Mouse (Mus musculus): ENCODE data around the gene Fancl. TPM values are rescaled to one million over a fixed set of nuclear protein-coding genes. Genes with fewer than 3 reads are reported as not detected.
"Not testable (repeated sequence)": the region's sequence is repeated elsewhere in the genome, so short reads cannot be mapped to it uniquely, and the experiment has no call there.

Fancl gene
- polyA plus RNA-seq (2015; fragmentation: Nextera tagmentation; extraction: Ambion mirVana) = 31.3 and 35.6 TPM in 2 replicates

DNA sequence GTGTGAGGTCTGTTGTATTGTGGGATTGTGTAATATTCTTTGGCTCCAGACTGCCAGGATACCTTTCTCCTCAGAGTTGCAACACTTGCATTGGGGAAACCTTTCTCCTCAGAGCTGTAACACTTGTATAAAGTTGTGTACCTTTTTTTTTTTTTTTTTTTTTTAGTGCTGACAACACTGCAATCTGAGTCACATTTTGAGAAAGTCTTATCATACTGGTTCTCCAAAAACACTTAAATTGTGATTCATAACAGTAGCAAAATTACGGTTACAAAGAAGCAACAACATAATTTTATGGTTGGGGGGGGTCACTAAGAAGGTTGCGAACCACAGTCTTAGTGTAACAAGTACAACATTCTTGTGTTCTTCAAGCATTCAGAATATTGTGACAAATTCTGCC lies at the start of gene Fancl:
TSS of gene Fancl (plus strand) at position 165 of the 400 bp plus-strand sequence.
- ATAC-seq (ENCODE audit: low FRiP score, low read depth) = no peak
- H3K27ac ChIP-seq = peak within 1 kb of the TSS; percentile 93; the same call in 1 of the 2 replicates
- WGBS = 97% methylated on average over 2 of the region's 2 CpGs

DNA sequence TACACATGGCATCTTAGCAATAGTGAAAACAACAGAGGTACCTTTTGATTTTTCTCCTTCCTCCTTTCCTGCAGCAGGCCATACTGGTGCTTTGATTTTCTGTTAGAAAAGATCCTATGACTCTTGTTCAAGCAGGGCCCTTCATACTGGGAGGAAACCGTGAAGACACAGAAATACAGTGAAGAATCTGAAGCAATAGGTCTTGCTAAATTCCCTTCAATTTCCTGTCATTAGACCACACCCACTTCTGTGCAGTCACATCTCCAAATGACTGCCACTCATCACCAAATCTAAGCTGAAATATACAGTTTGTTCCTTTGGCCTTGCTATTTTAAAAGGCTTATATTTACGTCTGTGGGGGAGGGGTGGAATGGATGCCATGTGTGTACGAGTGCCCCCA lies 49.1 kb upstream of the Fancl start:
- 42% methylated on average over 3 of the region's 3 CpGs for WGBS
- no peak overlapping the region for H3K4me2 ChIP-seq (replicated peaks)

More for the DNA sequence above, at the start of gene Fancl:
- Histone ChIP-seq H3K4me1 (0 out of 2 replicates have a peak, but pooled peaks cover 2% of the 10 kb centered on the region), H3K27me3 (no peaks in the 10 kb centered on the region), H3K36me3 (no peaks in the 10 kb centered on the region), H3K4me3 (peak within 1 kb of the TSS; percentile 66), H3K9ac (peak within 1 kb of the TSS; percentile 85), H3K4me2 (replicated peaks) (peak within 1 kb of the TSS; percentile 64), H3K9me3 (0 out of 2 replicates have a peak, but pooled peaks cover 2% of the 10 kb centered on the region)

DNA sequence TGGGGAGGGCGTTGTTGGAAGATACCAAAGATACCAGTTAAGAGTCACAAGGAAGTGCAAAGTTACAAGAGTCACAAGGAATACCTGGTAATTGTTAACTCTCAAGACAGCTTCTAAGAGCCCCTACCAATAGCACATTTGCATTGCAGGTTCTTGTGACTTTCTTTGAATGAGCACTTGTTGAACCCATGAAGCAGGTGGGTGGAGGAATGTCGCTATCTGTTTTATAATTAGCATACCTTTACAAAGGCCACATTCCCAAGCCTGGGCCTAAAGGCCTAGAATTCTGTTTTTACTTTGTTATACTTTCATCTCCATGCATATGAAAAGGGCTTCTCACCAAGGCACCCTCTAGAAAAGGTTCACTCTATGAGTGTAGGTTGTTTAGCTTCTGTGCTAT lies 15.8 kb upstream of the Fancl start:
- H3K27me3 ChIP-seq; H3K4me1 ChIP-seq; H3K27ac ChIP-seq; H3K4me2 ChIP-seq (replicated peaks); H3K9ac ChIP-seq; ATAC-seq (ENCODE audit: low FRiP score, low read depth); H3K36me3 ChIP-seq; H3K4me3 ChIP-seq; H3K9me3 ChIP-seq: not testable (repeated sequence)
- WGBS = 70% methylated on average over 2 of the region's 2 CpGs

More for the DNA sequence above, 49.1 kb upstream of the Fancl start:
- no peak overlapping the region for H3K27ac ChIP-seq
- H3K9me3 ChIP-seq = no peaks in the 10 kb centered on the region
- H3K9ac ChIP-seq = no peak overlapping the region
- H3K27me3 ChIP-seq = no peaks in the 10 kb centered on the region
- H3K36me3 ChIP-seq = no peaks in the 10 kb centered on the region
- H3K4me1 ChIP-seq = no peaks in the 10 kb centered on the region
- ATAC-seq (ENCODE audit: low FRiP score, low read depth) = no peak
- H3K4me3 ChIP-seq = no peak overlapping the region

DNA sequence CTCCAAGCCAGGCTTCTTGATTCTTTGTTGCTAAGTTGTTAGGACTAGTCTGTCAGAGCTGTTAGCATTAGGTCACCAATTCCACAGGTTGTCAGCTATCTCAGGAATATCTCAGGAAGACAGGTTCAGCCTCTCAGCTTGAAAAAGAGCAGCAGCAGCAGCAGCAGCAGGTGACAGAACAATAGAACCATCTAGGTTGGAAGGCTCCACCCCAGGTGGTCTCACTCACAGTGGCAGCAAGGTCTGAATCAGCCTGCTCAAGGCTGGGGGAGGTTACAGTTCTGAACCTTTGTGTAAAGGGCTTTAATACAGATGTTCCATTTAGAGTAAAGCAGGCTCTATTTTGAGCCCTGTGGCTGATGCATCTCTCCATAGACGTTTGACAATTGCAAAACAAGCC lies 14.0 kb upstream of the Fancl start:
- not testable (repeated sequence) for H3K4me2 ChIP-seq (replicated peaks); H3K9ac ChIP-seq; H3K36me3 ChIP-seq; ATAC-seq (ENCODE audit: low FRiP score, low read depth); H3K4me1 ChIP-seq; H3K27me3 ChIP-seq; H3K27ac ChIP-seq; H3K4me3 ChIP-seq; H3K9me3 ChIP-seq
- 23% methylated on average over 1 of the region's 1 CpGs for WGBS

DNA sequence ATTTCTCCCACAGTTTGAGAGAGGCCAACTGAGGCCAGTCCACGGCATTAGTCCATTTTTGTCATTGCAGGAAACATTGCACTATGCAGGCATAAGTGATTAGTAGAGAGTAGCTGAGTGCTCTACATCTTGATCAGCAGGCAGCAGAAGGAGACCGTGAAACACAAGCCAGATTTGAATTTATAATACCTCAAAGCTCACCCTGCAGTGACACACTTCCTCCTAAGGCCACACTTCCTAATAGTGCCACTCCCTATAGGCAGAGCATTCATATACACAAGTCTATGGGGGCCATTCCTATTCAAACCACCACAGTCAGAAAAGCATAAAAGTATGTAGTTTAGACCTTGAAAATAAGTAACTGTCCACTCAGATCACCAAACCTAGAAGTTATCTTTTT lies 11.8 kb upstream of the Fancl start:
- no peaks in the 10 kb centered on the region for H3K4me1 ChIP-seq

DNA sequence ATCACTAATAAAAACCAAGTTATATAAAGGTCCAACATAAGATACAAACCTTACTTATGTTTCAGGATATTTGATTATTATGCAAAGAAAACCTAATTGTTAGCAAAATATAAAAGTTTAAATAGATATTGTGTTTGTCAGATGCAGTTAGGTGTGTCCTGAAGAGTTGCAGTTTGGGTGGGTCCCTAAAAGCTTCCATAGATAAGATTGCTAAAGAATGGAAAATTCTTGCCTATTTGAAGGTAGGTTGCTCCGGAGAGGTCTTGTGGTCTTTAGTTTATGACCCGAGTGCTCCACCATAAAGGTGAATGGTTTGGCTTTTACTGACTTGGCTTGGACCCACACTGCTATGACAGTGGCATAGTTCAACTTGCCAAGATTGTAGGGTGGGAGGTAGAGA lies 7.9 kb upstream of the Fancl start:
- Histone ChIP-seq H3K9ac (no peak overlapping the region), H3K36me3 (no peaks in the 10 kb centered on the region), H3K27ac (no peak overlapping the region), H3K27me3 (no peaks in the 10 kb centered on the region), H3K4me2 (replicated peaks) (no peak overlapping the region), H3K4me1 (no peaks in the 10 kb centered on the region), H3K9me3 (no peaks in the 10 kb centered on the region), H3K4me3 (no peak overlapping the region)
- 79% methylated on average over 2 of the region's 2 CpGs for WGBS
- no peak for ATAC-seq (ENCODE audit: low FRiP score, low read depth)

More for the DNA sequence above, 11.8 kb upstream of the Fancl start:
- no peak overlapping the region for H3K4me3 ChIP-seq
- no peaks in the 10 kb centered on the region for H3K36me3 ChIP-seq
- ATAC-seq (ENCODE audit: low FRiP score, low read depth) = no peak
- no peaks in the 10 kb centered on the region for H3K9me3 ChIP-seq
- H3K4me2 ChIP-seq (replicated peaks) = no peak overlapping the region
- H3K27ac ChIP-seq = no peak overlapping the region
- H3K9ac ChIP-seq = no peak overlapping the region
- 90% methylated on average over 2 of the region's 2 CpGs for WGBS
- no peaks in the 10 kb centered on the region for H3K27me3 ChIP-seq

DNA sequence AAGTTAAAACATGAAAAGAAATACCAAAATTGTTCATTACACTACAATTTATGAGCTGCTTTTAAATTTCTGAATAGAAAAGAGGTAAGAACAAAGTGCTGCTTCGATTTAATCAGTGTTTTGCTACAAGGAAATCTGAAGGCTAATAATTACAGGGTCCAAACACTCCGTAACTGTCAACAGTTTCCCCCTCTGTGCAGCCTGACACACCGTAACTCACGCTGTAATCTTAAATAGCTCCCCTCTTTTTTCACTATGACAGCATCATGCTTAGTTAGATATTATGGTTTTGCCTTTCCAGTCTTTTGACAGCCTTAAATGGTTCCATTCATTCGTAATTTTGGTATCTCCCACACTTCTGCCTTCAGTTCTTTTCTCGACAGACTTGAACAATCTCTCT lies 4.4 kb upstream of the Fancl start:
- H3K4me2 ChIP-seq (replicated peaks) = no peak overlapping the region
- H3K36me3 ChIP-seq = no peaks in the 10 kb centered on the region
- no peaks in the 10 kb centered on the region for H3K27me3 ChIP-seq
- H3K9ac ChIP-seq = no peak overlapping the region
- ATAC-seq (ENCODE audit: low FRiP score, low read depth) = no peak
- 0 out of 2 replicates have a peak, but pooled peaks cover 2% of the 10 kb centered on the region for H3K9me3 ChIP-seq
- H3K4me3 ChIP-seq = no peak overlapping the region
- WGBS = 48% methylated on average over 6 of the region's 6 CpGs
- no peaks in the 10 kb centered on the region for H3K4me1 ChIP-seq
- H3K27ac ChIP-seq = no peak overlapping the region

DNA sequence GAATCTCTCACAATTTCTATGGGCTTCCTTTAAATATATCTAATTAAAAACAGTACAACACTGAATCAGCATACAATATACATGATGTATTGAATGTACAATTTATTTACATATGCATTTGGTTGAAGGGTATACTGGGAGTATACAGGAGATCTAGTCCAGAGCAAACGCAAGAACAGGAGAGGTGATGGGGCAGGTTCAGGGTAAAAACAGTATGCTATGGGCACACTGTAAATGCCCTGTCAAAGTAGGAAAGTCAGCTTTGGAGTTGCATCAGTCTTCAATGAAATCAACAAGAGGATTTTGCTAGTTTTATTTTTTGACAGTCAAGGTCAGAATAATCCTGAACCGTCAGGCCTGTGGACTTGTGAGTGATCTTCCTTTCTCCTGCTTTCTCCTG lies 743 bp downstream of the Fancl start:
- peak; percentile 5; the same call in 1 of the 2 replicates for ATAC-seq (ENCODE audit: low FRiP score, low read depth)
- H3K36me3 ChIP-seq = no peaks in the 10 kb centered on the region
- H3K4me1 ChIP-seq = 0 out of 2 replicates have a peak, but pooled peaks cover 2% of the 10 kb centered on the region
- peak overlapping the region; percentile 85 for H3K9ac ChIP-seq
- 0 out of 2 replicates have a peak, but pooled peaks cover 2% of the 10 kb centered on the region for H3K9me3 ChIP-seq
- WGBS = 63% methylated on average over 2 of the region's 2 CpGs
- peak overlapping the region; percentile 93; the same call in 1 of the 2 replicates for H3K27ac ChIP-seq
- peak overlapping the region; percentile 64 for H3K4me2 ChIP-seq (replicated peaks)
- H3K4me3 ChIP-seq = peak overlapping the region; percentile 66
- H3K27me3 ChIP-seq = no peaks in the 10 kb centered on the region

DNA sequence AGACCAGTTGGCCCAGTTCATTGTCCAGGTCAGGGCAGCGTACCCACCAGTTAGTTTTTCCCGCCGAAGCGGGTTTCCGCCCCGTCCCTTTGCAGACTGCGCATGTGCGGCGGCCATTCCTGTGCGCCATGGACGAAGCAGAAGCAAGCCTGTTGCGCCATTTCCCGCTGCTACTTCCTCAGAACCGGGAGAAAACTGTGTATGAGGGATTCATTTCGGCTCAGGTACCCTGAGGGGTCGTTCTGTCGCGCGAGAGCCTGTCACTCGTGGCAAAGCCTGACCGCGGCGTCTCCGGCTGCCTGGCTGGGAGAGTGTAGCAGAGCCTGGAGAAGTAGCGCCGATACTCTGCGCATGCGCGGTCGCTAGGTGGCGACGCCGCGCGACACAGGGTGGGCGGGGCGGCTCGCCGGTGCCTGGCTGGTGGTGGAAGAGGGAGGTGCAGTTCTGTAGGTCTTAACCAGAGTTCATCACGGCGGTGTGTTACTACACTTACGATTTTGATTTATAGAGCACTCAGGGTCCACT lies 1.2 kb downstream of the Fancl start:
- Histone ChIP-seq H3K36me3 (no peaks in the 10 kb centered on the region), H3K27me3 (no peaks in the 10 kb centered on the region), H3K4me1 (0 out of 2 replicates have a peak, but pooled peaks cover 2% of the 10 kb centered on the region), H3K9me3 (0 out of 2 replicates have a peak, but pooled peaks cover 2% of the 10 kb centered on the region), H3K4me3 (peak overlapping the region; percentile 66), H3K27ac (peak overlapping the region; percentile 93), H3K9ac (peak overlapping the region; percentile 85), H3K4me2 (replicated peaks) (peak overlapping the region; percentile 64)
- 1% methylated on average over 42 of the region's 42 CpGs for WGBS
- ATAC-seq (ENCODE audit: low FRiP score, low read depth) = peak; percentile 100

DNA sequence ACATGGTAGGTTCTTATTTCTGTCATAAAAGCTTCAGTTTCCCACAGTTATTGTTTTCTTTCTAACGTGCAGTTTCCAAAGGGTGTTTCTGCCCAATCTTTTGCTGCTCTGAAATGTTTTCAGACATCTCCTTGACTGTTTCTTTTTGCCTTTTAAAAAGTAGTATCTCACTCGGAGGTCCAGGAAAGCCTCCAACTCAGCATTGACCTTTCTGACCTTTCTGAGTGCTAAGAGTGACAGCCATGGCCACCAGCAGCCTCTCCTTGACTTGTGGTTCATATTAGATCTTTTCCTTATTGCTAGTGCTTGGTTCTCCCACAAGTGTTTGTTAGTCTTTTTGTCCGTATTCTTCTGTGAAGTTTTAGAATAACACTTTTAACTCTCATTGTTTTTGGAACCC lies 9.6 kb downstream of the Fancl start:
- Histone ChIP-seq H3K4me1 (no peaks in the 10 kb centered on the region), H3K27me3 (no peaks in the 10 kb centered on the region), H3K9ac (no peak overlapping the region), H3K36me3 (0 out of 2 replicates have a peak, but pooled peaks cover 2% of the 10 kb centered on the region), H3K27ac (no peak overlapping the region), H3K9me3 (no peaks in the 10 kb centered on the region), H3K4me3 (no peak overlapping the region), H3K4me2 (replicated peaks) (no peak overlapping the region)
- ATAC-seq (ENCODE audit: low FRiP score, low read depth) = no peak
- WGBS = 46% methylated on average over 3 of the region's 3 CpGs

DNA sequence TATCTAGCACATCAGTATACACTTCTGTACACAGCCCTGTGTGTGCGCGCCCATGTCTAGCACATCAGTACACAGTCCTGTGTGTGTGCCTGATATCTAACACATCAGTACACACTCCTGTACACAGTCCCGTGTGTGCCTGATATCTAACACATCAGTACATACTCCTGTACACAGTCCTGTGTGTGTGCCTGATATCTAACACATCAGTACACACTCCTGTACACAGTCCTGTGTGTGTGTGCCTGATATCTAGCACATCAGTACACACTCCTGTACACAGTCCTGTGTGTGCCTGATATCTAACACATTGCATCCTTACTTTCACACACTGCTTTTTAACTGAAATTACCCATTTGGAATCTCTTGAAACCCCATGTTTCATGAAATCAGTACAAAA lies 27.0 kb downstream of the Fancl start:
- Histone ChIP-seq H3K9me3 (no peaks in the 10 kb centered on the region), H3K27me3 (no peaks in the 10 kb centered on the region), H3K36me3 (peaks cover 23% of the 10 kb centered on the region), H3K9ac (no peak overlapping the region), H3K4me3 (no peak overlapping the region), H3K27ac (no peak overlapping the region), H3K4me1 (no peaks in the 10 kb centered on the region), H3K4me2 (replicated peaks) (no peak overlapping the region)
- WGBS = 91% methylated on average over 3 of the region's 3 CpGs
- ATAC-seq (ENCODE audit: low FRiP score, low read depth) = no peak

DNA sequence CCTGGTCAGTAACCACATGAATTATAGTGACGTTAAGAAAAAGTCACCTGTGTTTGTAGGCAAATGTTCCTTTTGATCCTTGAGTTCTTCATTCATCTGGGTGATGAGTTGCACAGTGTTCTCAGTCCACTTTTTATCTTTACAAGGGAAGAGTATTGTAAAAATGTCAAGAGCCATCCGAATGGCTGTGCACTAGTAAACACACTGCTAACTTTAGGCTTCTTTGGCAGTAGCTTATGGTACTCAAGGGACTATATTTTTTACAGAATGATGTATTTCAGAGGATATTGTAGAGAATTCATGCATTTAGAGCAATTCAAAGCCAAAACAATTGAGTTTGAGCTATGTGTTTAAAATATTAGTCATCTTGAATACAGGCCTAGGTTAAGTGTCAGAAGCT lies 35.5 kb downstream of the Fancl start:
- H3K9me3 ChIP-seq = no peaks in the 10 kb centered on the region
- H3K36me3 ChIP-seq = peaks cover 10% of the 10 kb centered on the region; the same call in 1 of the 2 replicates
- no peak overlapping the region for H3K27ac ChIP-seq
- no peaks in the 10 kb centered on the region for H3K27me3 ChIP-seq
- H3K4me2 ChIP-seq (replicated peaks) = no peak overlapping the region
- WGBS = 47% methylated on average over 2 of the region's 2 CpGs
- no peak for ATAC-seq (ENCODE audit: low FRiP score, low read depth)
- no peak overlapping the region for H3K9ac ChIP-seq
- H3K4me3 ChIP-seq = no peak overlapping the region
- H3K4me1 ChIP-seq = no peaks in the 10 kb centered on the region

DNA sequence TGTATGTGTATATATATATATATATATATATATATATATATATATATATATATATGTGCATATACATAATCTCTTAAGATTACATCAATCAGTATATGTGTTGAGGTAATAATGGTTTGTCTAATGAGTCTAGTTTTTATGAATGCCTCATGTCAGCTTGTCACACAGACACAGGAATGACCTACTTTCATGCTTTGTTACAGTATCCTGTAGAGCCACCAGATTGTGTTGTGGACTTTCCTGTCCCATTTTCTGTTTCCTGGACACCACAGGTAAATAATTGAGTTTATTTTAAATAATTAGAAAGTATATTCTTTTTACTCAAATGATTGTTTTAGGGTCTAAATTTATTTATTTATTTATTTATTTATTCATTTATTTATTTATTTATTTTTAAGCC lies 48.3 kb downstream of the Fancl start:
- H3K4me3 ChIP-seq = no peak overlapping the region
- no peak overlapping the region for H3K27ac ChIP-seq
- ATAC-seq (ENCODE audit: low FRiP score, low read depth) = no peak
- H3K27me3 ChIP-seq = no peaks in the 10 kb centered on the region
- no peaks in the 10 kb centered on the region for H3K4me1 ChIP-seq
- H3K9ac ChIP-seq = no peak overlapping the region
- H3K9me3 ChIP-seq = no peaks in the 10 kb centered on the region
- H3K36me3 ChIP-seq = 0 out of 2 replicates have a peak, but pooled peaks cover 3% of the 10 kb centered on the region
- no peak overlapping the region for H3K4me2 ChIP-seq (replicated peaks)
